Mouse (Mus musculus): ENCODE measurements at regions not wholly inside any gene's neighbourhood (a gene's known extent, or its start where the extent isn't known, plus 50 kb on each side); places are given as distances from the start of the nearest gene placed in this dataset.

DNA sequence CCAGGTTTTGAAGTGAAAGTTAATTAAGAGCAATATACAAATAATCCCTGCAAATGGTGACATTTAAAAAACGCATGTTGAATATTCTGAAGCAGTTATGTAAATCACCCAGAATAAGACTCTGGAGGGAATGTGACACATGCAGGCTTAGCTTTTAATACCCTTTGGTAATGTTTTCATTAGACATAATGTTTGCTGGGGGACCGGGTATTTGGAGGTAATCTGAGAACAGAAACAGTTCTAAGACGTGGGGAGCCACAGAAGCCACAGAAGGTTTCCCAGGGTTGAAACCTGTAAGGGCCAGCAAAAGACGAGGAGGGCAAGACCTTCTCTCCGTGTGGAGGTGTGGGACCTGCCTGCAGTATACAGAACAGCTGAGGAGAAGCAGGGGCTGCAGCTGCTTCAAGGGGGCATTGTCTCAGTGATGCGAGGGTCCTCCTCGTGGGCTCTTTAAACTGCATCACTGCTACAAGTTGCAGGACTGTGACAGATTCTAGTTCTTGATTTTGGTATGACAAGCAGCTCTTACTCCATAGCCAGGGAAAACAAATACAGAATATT lies 184.9 kb downstream of the Brms1l start:
- TF ChIP-seq CTCF (IDR thresholded peaks at IDR 0.05; ENCODE audit: control insufficient read depth, insufficient read depth, low read length) (no peak), POLR2A (IDR thresholded peaks at IDR 0.05; ENCODE audit: borderline replicate concordance, control insufficient read depth, low read depth, low read length) (no peak)

Data from bone marrow, adult 2 months (tissue).